Mouse (Mus musculus): ENCODE measurements around the gene Rpl34.

The Rpl34 gene

GRCm38 (mm10) chr3:130714775-130715568 is 15.2 kb downstream of the Rpl34 start:
- in situ Hi-C loops (cut with MboI), result no loop called here

GRCm38 (mm10) chr3:130712891-130713290 is 17.3 kb downstream of the Rpl34 start:
- in situ Hi-C loops (cut with MboI), result no loop called here

- in situ Hi-C loops (cut with MboI), result no loop called here
Measured at GRCm38 (mm10) chr3:130710103-130710502, 20.1 kb downstream of the Rpl34 start.

- in situ Hi-C loops (cut with MboI), result no loop called here
Measured at GRCm38 (mm10) chr3:130708967-130709924, 21.0 kb downstream of the Rpl34 start, which contains the start of gene Ostc. TSS of gene Ostc (minus strand) at chr3:130709444.

GRCm38 (mm10) chr3:130708529-130708928 is 21.7 kb downstream of the Rpl34 start:
- in situ Hi-C loops (cut with MboI), result no loop called here

GRCm38 (mm10) chr3:130702289-130702688 is 27.9 kb downstream of the Rpl34 start:
- in situ Hi-C loops (cut with MboI), result no loop called here

- in situ Hi-C loops (cut with MboI), result loop anchor here (25.0 kb wide), 1 partner anchor 610 kb away; no protein-coding TSS in a partner anchor
Measured at GRCm38 (mm10) chr3:130697622-130698021, 32.6 kb downstream of the Rpl34 start.

- in situ Hi-C loops (cut with MboI), result loop anchor here (25.0 kb wide), 1 partner anchor 607 kb away; no protein-coding TSS in a partner anchor
Measured at GRCm38 (mm10) chr3:130694705-130695104, 35.5 kb downstream of the Rpl34 start.

- in situ Hi-C loops (cut with MboI), result loop anchor here (25.0 kb wide), 1 partner anchor 607 kb away; no protein-coding TSS in a partner anchor
Measured at GRCm38 (mm10) chr3:130694041-130694593, 36.1 kb downstream of the Rpl34 start.

GRCm38 (mm10) chr3:130691596-130692170 is 38.5 kb downstream of the Rpl34 start:
- in situ Hi-C loops (cut with MboI), result loop anchor here (25.0 kb wide), 1 partner anchor 604 kb away; no protein-coding TSS in a partner anchor

- in situ Hi-C loops (cut with MboI), result loop anchor here (25.0 kb wide), 1 partner anchor 604 kb away; no protein-coding TSS in a partner anchor
Measured at GRCm38 (mm10) chr3:130690834-130691595, 39.2 kb downstream of the Rpl34 start.

- in situ Hi-C loops (cut with MboI), result loop anchor here (25.0 kb wide), 1 partner anchor 602 kb away; no protein-coding TSS in a partner anchor
Measured at GRCm38 (mm10) chr3:130689630-130690029, 40.6 kb downstream of the Rpl34 start.

GRCm38 (mm10) chr3:130687051-130687450 is 43.1 kb downstream of the Rpl34 start:
- in situ Hi-C loops (cut with MboI), result loop anchor here (25.0 kb wide), 1 partner anchor 600 kb away; no protein-coding TSS in a partner anchor

- in situ Hi-C loops (cut with MboI), result loop anchor here (25.0 kb wide), 1 partner anchor 598 kb away; no protein-coding TSS in a partner anchor
Measured at GRCm38 (mm10) chr3:130685014-130685366, 45.2 kb downstream of the Rpl34 start.

- in situ Hi-C loops (cut with MboI), result loop anchor here (25.0 kb wide), 1 partner anchor 597 kb away; no protein-coding TSS in a partner anchor
Measured at GRCm38 (mm10) chr3:130684276-130685013, 45.8 kb downstream of the Rpl34 start.

- in situ Hi-C loops (cut with MboI), result loop anchor here (25.0 kb wide), 1 partner anchor 597 kb away; no protein-coding TSS in a partner anchor
Measured at GRCm38 (mm10) chr3:130683836-130684235, 46.4 kb downstream of the Rpl34 start.

GRCm38 (mm10) chr3:130682183-130682582 is 48.0 kb downstream of the Rpl34 start:
- in situ Hi-C loops (cut with MboI), result loop anchor here (25.0 kb wide), 1 partner anchor 595 kb away; no protein-coding TSS in a partner anchor

GRCm38 (mm10) chr3:130681226-130681625 is 49.0 kb downstream of the Rpl34 start:
- in situ Hi-C loops (cut with MboI), result loop anchor here (25.0 kb wide), 1 partner anchor 594 kb away; no protein-coding TSS in a partner anchor

All from mature B cell (primary cell).